Mouse (Mus musculus) heart, embryonic 10.5 days (tissue): ENCODE measurements at regions not wholly inside any gene's neighbourhood (a gene's known extent, or its start where the extent isn't known, plus 50 kb on each side); places are given as distances from the start of the nearest gene placed in this dataset.

Experiments used
- DNase-seq: peaks from one replicate; pipeline ENCODE4 v3.0.0-alpha.2; 2017; ENCODE audit warnings: low spot score
- H3K27ac ChIP-seq: fragments of 300-500 bp; sonication (generic); 2 replicates; pipeline ENCODE4 v1.5.1; 2016; ENCODE audit warnings: mild to moderate bottlenecking
- H3K27me3 ChIP-seq: fragments of 300-500 bp; sonication (generic); 2 replicates; pipeline ENCODE4 v1.6.1; 2016; ENCODE audit warnings: mild to moderate bottlenecking; ENCODE audit not compliant: poor library complexity, insufficient read depth, severe bottlenecking
- H3K36me3 ChIP-seq: fragments of 300-500 bp; sonication (generic); 2 replicates; pipeline ENCODE4 v1.6.1; 2016; ENCODE audit warnings: mild to moderate bottlenecking, moderate library complexity
- H3K4me1 ChIP-seq: fragments of 300-500 bp; sonication (generic); 2 replicates; pipeline ENCODE4 v1.6.1; 2016; ENCODE audit warnings: mild to moderate bottlenecking
- H3K4me3 ChIP-seq: fragments of 300-500 bp; sonication (generic); 2 replicates; pipeline ENCODE4 v1.5.1; 2016; ENCODE audit warnings: mild to moderate bottlenecking, moderate library complexity
- H3K9me3 ChIP-seq: fragments of 300-500 bp; sonication (generic); 2 replicates; pipeline ENCODE4 v1.6.1; 2016; ENCODE audit warnings: mild to moderate bottlenecking, moderate library complexity
- WGBS: fragments of 180-500 bp; shearing (Covaris S2); methylation state at CpG from one replicate; pipeline ENCODE4 v1.1.7; 2016; 5-methylcytosine and 5-hydroxymethylcytosine counted together

DNA sequence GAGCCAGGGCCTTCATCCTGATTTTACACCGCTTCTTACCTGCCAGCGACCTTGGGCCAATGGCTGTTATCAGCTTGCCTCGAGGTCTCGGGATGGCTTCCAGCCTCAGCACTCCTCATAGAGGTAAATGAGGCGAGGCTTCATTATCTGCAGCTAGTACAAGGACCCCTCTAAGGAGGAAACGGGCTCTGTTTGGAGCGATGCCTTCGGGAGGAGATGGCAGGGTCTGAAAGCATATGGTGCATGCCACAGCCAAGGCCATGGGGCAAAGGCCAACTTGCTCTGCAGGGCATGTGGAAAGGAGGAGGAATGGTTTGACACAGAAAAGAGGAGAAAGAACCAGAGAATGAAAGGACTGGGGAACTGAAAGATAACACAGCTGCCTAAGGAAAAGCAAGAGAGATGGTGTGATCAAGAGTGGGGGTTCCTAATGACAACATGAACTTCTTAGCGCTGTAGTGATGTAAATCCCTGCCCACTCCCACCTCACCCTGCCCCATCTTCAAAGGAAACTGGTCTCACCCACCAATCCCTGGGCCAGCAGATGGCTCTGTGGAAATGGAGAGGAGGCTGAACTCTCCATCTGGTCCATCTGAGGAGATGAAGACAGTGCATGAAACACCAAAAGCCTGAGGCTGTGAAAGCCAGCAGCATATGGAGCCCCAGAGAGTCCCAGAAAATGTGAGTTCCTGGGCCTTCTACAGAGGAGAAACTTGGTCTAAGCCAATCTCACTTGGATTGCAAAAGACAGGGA is 134.0 kb downstream of the Rplp1 start:
- no peak overlapping the region for H3K4me3 ChIP-seq
- H3K36me3 ChIP-seq: no peaks in the 10 kb centered on the region
- no peak for DNase-seq
- no peak overlapping the region for H3K27ac ChIP-seq
- no peaks in the 10 kb centered on the region for H3K9me3 ChIP-seq
- no peaks in the 10 kb centered on the region for H3K4me1 ChIP-seq
- 80% methylated on average over 9 of the region's 9 CpGs for WGBS
- H3K27me3 ChIP-seq: peaks cover 24% of the 10 kb centered on the region

DNA sequence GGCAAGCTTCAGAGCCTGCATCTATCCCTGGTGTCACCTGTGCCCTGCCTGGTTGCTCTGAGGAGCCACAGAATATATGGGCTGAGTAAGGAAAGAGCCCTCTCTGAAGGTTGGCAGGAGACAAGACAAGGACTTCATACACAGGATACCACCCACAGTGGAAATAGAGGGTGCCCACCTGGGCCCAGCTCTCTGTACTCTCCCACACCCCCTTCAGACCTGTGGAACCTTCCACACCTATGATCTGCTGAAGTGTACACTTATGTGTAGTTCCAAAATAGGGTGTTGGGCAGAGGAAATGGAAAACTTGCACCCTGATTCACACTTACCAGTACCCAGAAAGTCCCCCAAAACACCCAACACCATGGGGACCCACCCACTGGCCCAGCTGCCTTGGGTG is 135.2 kb downstream of the Rplp1 start:
- Histone ChIP-seq H3K27me3 (peaks cover 24% of the 10 kb centered on the region), H3K36me3 (no peaks in the 10 kb centered on the region), H3K9me3 (no peaks in the 10 kb centered on the region), H3K4me1 (no peaks in the 10 kb centered on the region), H3K4me3 (no peak overlapping the region), H3K27ac (no peak overlapping the region)
- no peak for DNase-seq

- DNase-seq: no peak
- H3K27ac ChIP-seq: no peak overlapping the region
- H3K9me3 ChIP-seq: no peaks in the 10 kb centered on the region
- peaks cover 13% of the 10 kb centered on the region for H3K27me3 ChIP-seq
- H3K4me3 ChIP-seq: no peak overlapping the region
- no peaks in the 10 kb centered on the region for H3K4me1 ChIP-seq
- no peaks in the 10 kb centered on the region for H3K36me3 ChIP-seq
- 90% methylated on average over 2 of the region's 2 CpGs for WGBS
Observed at GRCm38 (mm10) chr9:61776446-61776845, 137.9 kb downstream of the Rplp1 start.

DNA sequence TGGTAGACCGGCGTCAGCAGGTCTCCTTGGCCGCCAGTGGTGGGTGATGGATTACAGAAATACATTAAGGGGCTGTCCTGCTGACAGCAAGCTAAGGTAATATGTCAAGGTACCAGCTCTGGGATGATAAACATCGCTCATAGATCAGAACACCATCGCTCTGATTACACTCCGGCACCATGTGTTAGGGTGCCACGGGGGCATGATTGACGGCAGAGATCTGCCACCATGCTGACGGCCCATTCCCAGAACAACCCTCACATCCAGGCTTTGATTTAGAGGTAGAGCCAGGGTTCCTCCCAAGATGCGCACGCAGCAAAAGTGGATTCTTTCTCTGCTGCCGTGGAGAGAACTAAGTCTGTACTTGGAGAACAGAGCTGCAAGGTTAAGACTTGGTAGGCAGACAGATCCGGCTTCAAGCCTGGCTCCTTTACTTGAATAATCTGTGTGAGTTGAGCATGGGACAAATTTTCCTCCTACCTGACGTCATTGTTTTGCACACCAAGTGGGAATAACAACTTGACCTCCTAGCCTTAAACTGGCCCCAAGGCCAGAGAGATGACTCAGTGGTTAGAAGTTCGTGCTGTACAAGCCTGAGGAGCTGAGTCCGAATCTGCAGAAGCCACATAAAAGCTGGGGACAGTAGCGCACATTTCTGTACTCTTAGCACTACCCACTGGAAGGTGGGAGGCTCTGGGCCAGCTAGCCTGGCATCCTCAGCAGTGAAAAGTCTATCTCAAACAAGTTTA is 144.0 kb downstream of the Rplp1 start:
- H3K27ac ChIP-seq: no peak overlapping the region
- no peaks in the 10 kb centered on the region for H3K36me3 ChIP-seq
- peaks cover 6% of the 10 kb centered on the region for H3K27me3 ChIP-seq
- H3K9me3 ChIP-seq: no peaks in the 10 kb centered on the region
- no peak for DNase-seq
- WGBS: 68% methylated on average over 17 of the region's 17 CpGs
- no peak overlapping the region for H3K4me3 ChIP-seq
- H3K4me1 ChIP-seq: 0 out of 2 replicates have a peak, but pooled peaks cover 2% of the 10 kb centered on the region

GRCm38 (mm10) chr9:61766187-61766586 is 148.2 kb downstream of the Rplp1 start:
- DNase-seq: no peak
- no peaks in the 10 kb centered on the region for H3K9me3 ChIP-seq
- H3K27me3 ChIP-seq: peaks cover 12% of the 10 kb centered on the region
- no peak overlapping the region for H3K27ac ChIP-seq
- no peaks in the 10 kb centered on the region for H3K36me3 ChIP-seq
- no peak overlapping the region for H3K4me3 ChIP-seq
- 86% methylated on average over 6 of the region's 6 CpGs for WGBS
- H3K4me1 ChIP-seq: 0 out of 2 replicates have a peak, but pooled peaks cover 5% of the 10 kb centered on the region

- DNase-seq: no peak
- WGBS: 35% methylated on average over 5 of the region's 5 CpGs
- no peaks in the 10 kb centered on the region for H3K9me3 ChIP-seq
- peaks cover 14% of the 10 kb centered on the region for H3K27me3 ChIP-seq
- no peak overlapping the region for H3K27ac ChIP-seq
- H3K4me1 ChIP-seq: 0 out of 2 replicates have a peak, but pooled peaks cover 5% of the 10 kb centered on the region
- H3K36me3 ChIP-seq: no peaks in the 10 kb centered on the region
- no peak overlapping the region for H3K4me3 ChIP-seq
Observed at GRCm38 (mm10) chr9:61765366-61765765, 149.0 kb downstream of the Rplp1 start.

GRCm38 (mm10) chr9:61757806-61758205 is 156.5 kb downstream of the Rplp1 start:
- Histone ChIP-seq H3K27ac (no peak overlapping the region), H3K36me3 (no peaks in the 10 kb centered on the region), H3K27me3 (peaks cover 27% of the 10 kb centered on the region; the same call in 1 of the 2 replicates), H3K4me3 (no peak overlapping the region), H3K9me3 (no peaks in the 10 kb centered on the region), H3K4me1 (peaks cover 16% of the 10 kb centered on the region)
- DNase-seq: no peak
- 86% methylated on average over 3 of the region's 3 CpGs for WGBS

- 70% methylated on average over 24 of the region's 24 CpGs for WGBS
- H3K4me3 ChIP-seq: no peak overlapping the region
- H3K27me3 ChIP-seq: peaks cover 27% of the 10 kb centered on the region; the same call in 1 of the 2 replicates
- H3K36me3 ChIP-seq: no peaks in the 10 kb centered on the region
- DNase-seq: no peak
- no peak overlapping the region for H3K27ac ChIP-seq
- H3K4me1 ChIP-seq: peaks cover 16% of the 10 kb centered on the region
- H3K9me3 ChIP-seq: no peaks in the 10 kb centered on the region
Observed at GRCm38 (mm10) chr9:61756801-61757342, 157.5 kb downstream of the Rplp1 start.

DNA sequence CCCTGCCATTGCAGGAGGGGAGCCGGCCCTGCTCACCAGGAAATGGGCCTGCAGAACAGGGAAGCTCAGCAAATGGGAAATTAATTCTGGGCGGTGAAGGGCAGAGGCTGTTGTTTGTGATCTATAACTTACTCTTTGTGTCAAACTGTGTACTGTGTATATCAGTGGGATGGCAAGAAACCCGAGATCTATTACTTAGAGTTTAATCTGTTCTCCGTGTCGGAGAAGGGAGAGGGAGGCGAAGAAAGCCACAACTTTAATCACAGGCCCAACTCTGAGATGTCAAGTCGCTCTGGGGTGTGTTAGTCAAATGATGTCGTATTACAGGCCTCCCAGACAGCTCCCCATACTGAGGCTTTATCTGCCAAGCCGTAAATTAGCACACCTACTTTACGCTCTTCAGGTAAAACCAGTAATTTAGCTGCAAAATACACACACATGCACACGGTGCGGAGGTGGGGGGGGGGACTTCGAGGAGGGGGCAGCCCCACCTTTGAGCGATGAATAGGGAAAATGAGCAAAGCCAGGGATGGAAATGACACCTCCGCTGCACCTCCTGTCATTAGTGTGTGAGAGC is 158.0 kb downstream of the Rplp1 start:
- DNase-seq: no peak
- Histone ChIP-seq H3K9me3 (no peaks in the 10 kb centered on the region), H3K36me3 (no peaks in the 10 kb centered on the region), H3K27ac (no peak overlapping the region), H3K4me3 (no peak overlapping the region), H3K27me3 (peaks cover 27% of the 10 kb centered on the region; the same call in 1 of the 2 replicates), H3K4me1 (peaks cover 16% of the 10 kb centered on the region)
- 67% methylated on average over 15 of the region's 15 CpGs for WGBS

DNA sequence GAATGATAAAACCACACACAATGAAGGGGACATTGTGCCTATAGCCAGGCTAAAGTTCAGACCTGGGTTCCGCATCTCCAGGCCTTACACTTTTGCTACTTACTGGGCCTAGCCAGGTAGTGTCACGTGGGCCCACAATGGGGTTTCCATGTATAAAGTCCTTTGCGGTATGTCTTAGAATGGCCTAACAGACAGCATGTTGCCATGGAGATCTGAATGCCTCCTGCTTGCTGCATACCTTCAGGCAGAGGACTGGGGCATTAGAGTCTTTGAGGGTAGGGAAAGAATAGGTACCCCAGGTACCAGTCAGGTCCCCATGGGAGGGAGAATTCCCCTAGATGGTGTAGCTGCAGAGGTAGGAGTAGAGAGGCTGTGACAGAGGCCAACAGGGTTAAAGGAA is 159.0 kb downstream of the Rplp1 start:
- Histone ChIP-seq H3K27me3 (peaks cover 24% of the 10 kb centered on the region; the same call in 1 of the 2 replicates), H3K4me3 (no peak overlapping the region), H3K4me1 (peaks cover 16% of the 10 kb centered on the region), H3K9me3 (no peaks in the 10 kb centered on the region), H3K27ac (no peak overlapping the region), H3K36me3 (no peaks in the 10 kb centered on the region)
- DNase-seq: no peak
- 84% methylated on average over 3 of the region's 3 CpGs for WGBS

DNA sequence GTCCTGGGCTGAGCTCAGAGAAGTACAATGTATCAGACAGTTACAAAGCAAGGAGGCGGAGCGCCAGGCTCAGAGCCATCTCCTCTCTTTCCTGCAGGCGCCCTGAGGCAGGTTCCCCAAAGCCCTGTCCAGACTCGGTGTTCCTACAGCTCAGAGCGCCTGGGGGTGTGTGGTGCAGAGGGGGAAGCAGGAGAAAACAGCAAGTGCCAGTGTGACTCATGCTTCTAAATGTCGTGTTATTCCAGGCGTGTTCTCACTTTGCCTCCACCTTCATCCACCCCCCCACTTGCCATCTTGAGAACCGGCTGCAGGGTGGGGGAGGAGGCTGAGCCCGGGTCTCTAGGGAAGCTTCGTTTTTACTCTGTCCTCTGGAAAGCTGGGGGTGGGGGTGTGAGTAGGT is 160.5 kb downstream of the Rplp1 start:
- H3K36me3 ChIP-seq: no peaks in the 10 kb centered on the region
- 0 out of 2 replicates have a peak overlapping the region, but pooled peaks have one; percentile 38 for H3K27ac ChIP-seq
- 0 out of 2 replicates have a peak, but pooled peaks cover 11% of the 10 kb centered on the region for H3K27me3 ChIP-seq
- WGBS: 39% methylated on average over 10 of the region's 10 CpGs
- no peak for DNase-seq
- H3K4me3 ChIP-seq: peak overlapping the region; percentile 16; the same call in 1 of the 2 replicates
- peaks cover 16% of the 10 kb centered on the region for H3K4me1 ChIP-seq
- no peaks in the 10 kb centered on the region for H3K9me3 ChIP-seq

DNA sequence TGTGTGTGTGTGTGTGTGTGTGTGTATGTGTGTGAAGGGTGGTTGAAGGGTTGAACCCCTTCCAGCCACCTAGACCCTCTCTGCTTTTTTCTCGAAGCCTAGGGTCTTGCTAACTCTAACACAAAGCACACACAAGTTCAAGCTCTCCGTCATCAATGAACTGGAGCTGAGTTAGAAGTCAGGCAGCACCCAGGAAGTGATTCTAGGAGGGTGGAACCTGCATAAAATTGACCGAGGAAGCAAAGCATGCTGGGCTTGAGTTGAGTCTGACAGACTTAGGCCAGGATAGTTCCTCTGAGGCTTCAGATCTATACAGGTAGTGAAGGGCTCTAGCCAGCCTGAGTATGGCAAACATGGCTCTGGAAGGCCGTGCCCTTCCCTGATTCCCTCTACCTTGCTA is 165.1 kb downstream of the Rplp1 start:
- 81% methylated on average over 4 of the region's 4 CpGs for WGBS
- H3K9me3 ChIP-seq: no peaks in the 10 kb centered on the region
- no peaks in the 10 kb centered on the region for H3K36me3 ChIP-seq
- H3K27ac ChIP-seq: no peak overlapping the region
- no peak overlapping the region for H3K4me3 ChIP-seq
- H3K4me1 ChIP-seq: peaks cover 29% of the 10 kb centered on the region
- no peaks in the 10 kb centered on the region for H3K27me3 ChIP-seq
- no peak for DNase-seq

DNA sequence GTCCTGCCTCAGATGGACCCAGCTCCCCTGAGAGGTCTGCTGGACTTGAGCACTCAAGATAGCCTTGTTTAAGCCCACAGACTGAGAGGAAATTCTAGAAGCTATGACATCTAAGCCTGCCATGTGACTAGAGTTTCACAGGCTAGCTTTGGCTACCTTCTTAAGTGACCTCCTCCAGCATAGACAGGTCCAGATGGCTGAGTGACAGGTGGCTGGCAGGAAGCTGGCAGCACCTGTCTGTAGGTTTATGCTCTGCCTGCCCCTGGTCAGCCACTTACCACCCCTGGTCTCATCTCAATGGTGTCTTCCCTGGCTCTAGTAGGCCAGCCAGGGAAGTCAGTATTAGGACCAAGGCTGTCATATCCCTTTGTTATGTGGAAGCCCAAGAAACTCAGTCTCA is 165.9 kb downstream of the Rplp1 start:
- Histone ChIP-seq H3K36me3 (no peaks in the 10 kb centered on the region), H3K27ac (no peak overlapping the region), H3K4me3 (no peak overlapping the region), H3K4me1 (peaks cover 21% of the 10 kb centered on the region), H3K27me3 (0 out of 2 replicates have a peak, but pooled peaks cover 3% of the 10 kb centered on the region), H3K9me3 (no peaks in the 10 kb centered on the region)
- no peak for DNase-seq
